Mouse (Mus musculus) midbrain, embryonic 10.5 days (tissue): Measurements from ENCODE around the gene Dlg3. TPM values are rescaled to one million over a fixed set of nuclear protein-coding genes. Genes with fewer than 3 reads are reported as not detected.

Source experiments
- DNase-seq: peaks from one replicate; pipeline ENCODE4 v3.0.0-alpha.2; 2017; ENCODE audit warnings: low spot score
- H3K27ac ChIP-seq: fragments of 300-500 bp; sonication (generic); replicated peaks from 2 replicates; pipeline ENCODE4 v1.5.1; 2016; ENCODE audit warnings: mild to moderate bottlenecking
- H3K27me3 ChIP-seq: fragments of 300-500 bp; sonication (generic); 2 replicates; pipeline ENCODE4 v1.6.1; 2016; ENCODE audit warnings: low read depth, mild to moderate bottlenecking; ENCODE audit not compliant: poor library complexity, severe bottlenecking
- H3K36me3 ChIP-seq: fragments of 300-500 bp; sonication (generic); 2 replicates; pipeline ENCODE4 v1.6.1; 2016; ENCODE audit warnings: mild to moderate bottlenecking, moderate library complexity
- H3K4me1 ChIP-seq: fragments of 300-500 bp; sonication (generic); 2 replicates; pipeline ENCODE4 v1.6.1; 2016
- H3K4me3 ChIP-seq: fragments of 300-500 bp; sonication (generic); 2 replicates; pipeline ENCODE4 v1.5.1; 2016; ENCODE audit warnings: mild to moderate bottlenecking, moderate library complexity
- H3K9me3 ChIP-seq: fragments of 300-500 bp; sonication (generic); replicated peaks from 2 replicates; pipeline ENCODE4 v1.6.1; 2016; ENCODE audit warnings: mild to moderate bottlenecking
- WGBS: fragments of 180-500 bp; shearing (Covaris S2); methylation state at CpG from one replicate; pipeline ENCODE4 v1.1.7; 2016; 5-methylcytosine and 5-hydroxymethylcytosine counted together
- polyA plus RNA-seq: library from polyadenylated mRNA; unstranded; fragments of >200 nt; fragmentation: Nextera tagmentation; extraction: Ambion mirVana; gene quantifications from 2 replicates; pipeline ENCODE4 v1.2.1, GENCODE M21; 2016

Dlg3 gene
- polyA plus RNA-seq, 1 experiment from 2014 or later = 13.8 TPM

- Histone ChIP-seq H3K27me3 (peaks cover 55% of the 10 kb centered on the region), H3K9me3 (no peaks in the 10 kb centered on the region), H3K36me3 (no peaks in the 10 kb centered on the region), H3K4me3 (peak overlapping the region; percentile 57), H3K27ac (peak overlapping the region; percentile 78), H3K4me1 (peaks cover 12% of the 10 kb centered on the region)
- DNase-seq = peak; percentile 68
- 17% methylated on average over 23 of the region's 23 CpGs for WGBS
Measured at GRCm38 (mm10) chrX:100774341-100774811, 6.9 kb downstream of the Dlg3 start.

GRCm38 (mm10) chrX:100775405-100775804, 7.9 kb downstream of the Dlg3 start:
- H3K9me3 ChIP-seq = no peaks in the 10 kb centered on the region
- H3K27me3 ChIP-seq = peaks cover 45% of the 10 kb centered on the region
- no peak for DNase-seq
- 82% methylated on average over 3 of the region's 3 CpGs for WGBS
- H3K4me1 ChIP-seq = peaks cover 22% of the 10 kb centered on the region
- no peak overlapping the region for H3K27ac ChIP-seq
- H3K4me3 ChIP-seq = no peak overlapping the region
- H3K36me3 ChIP-seq = no peaks in the 10 kb centered on the region

- DNase-seq = peak; percentile 51
- peak overlapping the region; percentile 70 for H3K4me3 ChIP-seq
- peak overlapping the region; percentile 96 for H3K27ac ChIP-seq
- no peaks in the 10 kb centered on the region for H3K9me3 ChIP-seq
- no peaks in the 10 kb centered on the region for H3K36me3 ChIP-seq
- H3K27me3 ChIP-seq = peaks cover 40% of the 10 kb centered on the region
- 19% methylated on average over 9 of the region's 9 CpGs for WGBS
- H3K4me1 ChIP-seq = peaks cover 32% of the 10 kb centered on the region
Measured at GRCm38 (mm10) chrX:100776494-100776893, 9.0 kb downstream of the Dlg3 start.

GRCm38 (mm10) chrX:100776985-100777654, 9.6 kb downstream of the Dlg3 start:
- Histone ChIP-seq H3K4me3 (peak overlapping the region; percentile 70), H3K27me3 (peaks cover 34% of the 10 kb centered on the region)
- WGBS = 18% methylated on average over 35 of the region's 49 CpGs

DNA sequence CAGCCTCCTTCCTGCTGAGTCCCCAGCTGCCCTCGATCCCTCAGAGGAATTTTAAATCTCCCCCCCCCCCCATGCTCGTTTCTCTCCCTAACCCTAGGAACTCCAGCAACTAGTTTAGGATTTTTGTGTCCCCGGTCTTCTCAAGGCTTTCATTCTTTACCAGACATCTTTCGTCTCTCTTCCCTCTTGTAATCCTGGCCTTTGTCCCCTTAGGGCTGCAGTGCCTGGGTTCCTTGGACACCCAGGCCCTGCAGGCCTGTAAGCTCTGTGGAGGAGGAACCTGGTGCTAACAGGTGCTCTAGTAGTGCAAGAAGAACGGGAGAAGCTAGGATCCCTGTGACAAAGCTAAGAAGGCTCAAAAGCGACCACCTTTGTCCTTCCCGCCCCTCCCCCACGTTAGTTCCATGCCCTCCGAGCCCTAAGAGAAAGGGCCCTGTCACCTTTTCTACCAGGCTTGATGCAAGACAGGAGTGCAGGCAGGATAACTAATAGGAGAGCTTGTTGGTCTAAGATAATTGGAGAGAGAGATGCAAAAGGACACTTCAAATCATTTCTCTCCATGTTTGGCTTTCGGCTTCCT, 10.2 kb downstream of the Dlg3 start:
- peak overlapping the region; percentile 96 for H3K27ac ChIP-seq
- WGBS = 19% methylated on average over 10 of the region's 10 CpGs
- H3K9me3 ChIP-seq = no peaks in the 10 kb centered on the region
- H3K36me3 ChIP-seq = no peaks in the 10 kb centered on the region
- peak; percentile 35 for DNase-seq
- peaks cover 32% of the 10 kb centered on the region for H3K4me1 ChIP-seq
- peaks cover 28% of the 10 kb centered on the region for H3K27me3 ChIP-seq
- H3K4me3 ChIP-seq = peak overlapping the region; percentile 70

More at GRCm38 (mm10) chrX:100776985-100777654, 9.6 kb downstream of the Dlg3 start:
- DNase-seq = peak; percentile 80
- Histone ChIP-seq H3K36me3 (no peaks in the 10 kb centered on the region), H3K4me1 (peaks cover 32% of the 10 kb centered on the region), H3K27ac (peak overlapping the region; percentile 96), H3K9me3 (no peaks in the 10 kb centered on the region)

DNA sequence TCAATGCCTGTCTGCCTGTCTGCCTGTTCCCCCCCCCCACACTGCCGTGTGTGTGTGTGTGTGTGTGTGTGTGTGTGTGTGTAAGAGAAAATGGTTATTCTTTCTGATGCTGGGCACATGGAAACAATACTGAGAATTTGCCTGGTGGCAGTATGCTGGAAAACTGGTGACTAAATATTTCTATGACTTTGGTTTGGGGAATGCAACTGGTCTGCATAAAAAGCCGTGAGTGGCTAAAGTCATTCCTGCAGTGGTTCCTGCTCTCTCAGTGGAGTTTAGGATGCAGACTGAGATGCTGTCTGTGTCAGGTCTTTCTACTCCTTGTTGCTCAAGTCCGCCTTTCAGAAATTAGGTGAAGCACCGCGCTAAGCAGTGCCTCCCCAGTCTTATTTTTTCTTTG, 10.9 kb downstream of the Dlg3 start:
- H3K4me3 ChIP-seq = peak overlapping the region; percentile 70
- no peaks in the 10 kb centered on the region for H3K9me3 ChIP-seq
- no peaks in the 10 kb centered on the region for H3K36me3 ChIP-seq
- DNase-seq = no peak
- 31% methylated on average over 5 of the region's 5 CpGs for WGBS
- peaks cover 22% of the 10 kb centered on the region for H3K27me3 ChIP-seq
- peak overlapping the region; percentile 96 for H3K27ac ChIP-seq
- H3K4me1 ChIP-seq = peaks cover 32% of the 10 kb centered on the region

DNA sequence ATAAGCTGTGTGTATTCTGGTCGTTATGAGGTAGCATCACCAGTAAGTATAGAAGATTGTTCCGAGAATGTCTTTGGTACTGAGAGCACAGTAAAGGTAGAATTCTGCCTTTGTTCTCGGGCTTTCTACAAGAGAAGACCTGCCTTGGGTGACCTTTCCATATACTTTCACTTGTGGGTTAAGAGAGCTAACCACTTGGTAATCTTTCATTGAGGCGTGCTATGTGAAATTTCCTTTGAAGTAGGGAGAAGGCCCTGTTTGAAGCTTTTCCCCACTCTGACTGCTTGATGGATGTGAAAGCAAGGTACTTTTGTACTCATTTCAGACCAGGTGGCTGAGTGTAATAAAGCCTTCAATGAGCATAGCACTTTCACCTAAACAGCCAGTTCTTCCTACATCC, 21.8 kb downstream of the Dlg3 start:
- no peaks in the 10 kb centered on the region for H3K9me3 ChIP-seq
- H3K4me1 ChIP-seq = no peaks in the 10 kb centered on the region
- no peak for DNase-seq
- H3K36me3 ChIP-seq = peaks cover 36% of the 10 kb centered on the region
- WGBS = 93% methylated on average over 4 of the region's 4 CpGs
- no peak overlapping the region for H3K4me3 ChIP-seq
- H3K27ac ChIP-seq = no peak overlapping the region
- H3K27me3 ChIP-seq = peaks cover 49% of the 10 kb centered on the region

DNA sequence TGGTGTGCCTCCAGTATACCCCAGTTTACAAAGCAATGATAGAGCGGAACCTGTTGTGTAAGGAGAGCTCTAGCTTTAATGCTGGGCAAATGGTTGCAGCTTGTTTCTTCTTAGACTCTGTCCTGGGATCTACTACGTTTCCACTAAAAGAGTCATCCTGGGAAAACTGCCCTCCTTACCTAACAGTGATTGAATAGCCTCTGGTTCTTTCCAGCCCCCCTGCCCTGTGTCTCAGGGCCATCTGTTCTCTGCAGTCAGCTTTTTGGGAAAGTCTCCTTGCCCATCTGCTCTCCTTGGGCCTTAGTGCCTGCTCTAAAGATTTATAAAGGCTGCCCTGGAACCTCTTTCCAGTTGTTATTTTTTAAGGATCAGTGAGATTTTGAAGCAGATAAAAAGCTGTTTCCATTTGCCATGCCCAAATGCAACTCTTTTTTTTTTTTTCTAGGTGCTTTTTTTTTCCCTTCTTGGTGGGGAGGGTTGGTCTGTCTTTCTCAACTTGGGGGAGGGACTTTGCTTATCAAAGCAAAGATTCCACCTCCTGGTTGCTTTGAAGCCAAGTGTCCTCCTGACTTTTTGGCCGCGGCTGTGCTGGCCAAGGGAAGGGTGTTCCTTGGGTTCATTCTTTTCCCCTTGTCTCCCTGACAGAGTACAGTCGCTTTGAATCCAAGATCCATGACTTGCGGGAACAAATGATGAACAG, 28.7 kb downstream of the Dlg3 start:
- H3K36me3 ChIP-seq = peaks cover 42% of the 10 kb centered on the region
- peaks cover 10% of the 10 kb centered on the region; the same call in 1 of the 2 replicates for H3K4me1 ChIP-seq
- H3K9me3 ChIP-seq = no peaks in the 10 kb centered on the region
- WGBS = 90% methylated on average over 6 of the region's 6 CpGs
- DNase-seq = no peak
- peaks cover 84% of the 10 kb centered on the region for H3K27me3 ChIP-seq
- H3K4me3 ChIP-seq = no peak overlapping the region
- no peak overlapping the region for H3K27ac ChIP-seq

- no peak overlapping the region for H3K27ac ChIP-seq
- no peaks in the 10 kb centered on the region for H3K9me3 ChIP-seq
- no peak overlapping the region for H3K4me3 ChIP-seq
- WGBS = 89% methylated on average over 3 of the region's 3 CpGs
- peaks cover 42% of the 10 kb centered on the region for H3K36me3 ChIP-seq
- peaks cover 84% of the 10 kb centered on the region for H3K27me3 ChIP-seq
- H3K4me1 ChIP-seq = peaks cover 10% of the 10 kb centered on the region; the same call in 1 of the 2 replicates
- DNase-seq = no peak
Measured at GRCm38 (mm10) chrX:100796741-100797090, 29.2 kb downstream of the Dlg3 start.

DNA sequence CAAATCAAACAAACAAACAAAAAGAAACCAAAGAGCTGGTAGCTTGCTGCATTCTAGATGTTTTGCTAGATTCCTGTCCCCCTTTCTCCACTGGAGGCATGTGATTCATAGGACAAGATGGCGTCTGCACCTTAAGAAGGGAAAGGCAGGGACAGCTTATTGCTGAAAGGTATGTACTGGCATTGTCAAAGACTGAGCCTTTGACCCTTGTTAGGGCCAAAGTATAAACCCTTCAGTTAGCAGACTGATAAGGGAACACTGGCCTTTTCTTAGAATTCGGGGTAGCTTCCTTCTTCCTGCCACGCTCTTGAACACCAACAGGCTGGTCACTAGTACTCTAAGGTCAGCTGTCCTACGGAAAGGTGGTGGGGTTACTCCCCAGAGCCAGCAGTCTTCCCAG, 29.8 kb downstream of the Dlg3 start:
- 88% methylated on average over 4 of the region's 4 CpGs for WGBS
- H3K27me3 ChIP-seq = peaks cover 87% of the 10 kb centered on the region
- H3K4me1 ChIP-seq = peaks cover 10% of the 10 kb centered on the region; the same call in 1 of the 2 replicates
- no peak overlapping the region for H3K27ac ChIP-seq
- peaks cover 47% of the 10 kb centered on the region for H3K36me3 ChIP-seq
- H3K9me3 ChIP-seq = no peaks in the 10 kb centered on the region
- DNase-seq = no peak
- H3K4me3 ChIP-seq = no peak overlapping the region

DNA sequence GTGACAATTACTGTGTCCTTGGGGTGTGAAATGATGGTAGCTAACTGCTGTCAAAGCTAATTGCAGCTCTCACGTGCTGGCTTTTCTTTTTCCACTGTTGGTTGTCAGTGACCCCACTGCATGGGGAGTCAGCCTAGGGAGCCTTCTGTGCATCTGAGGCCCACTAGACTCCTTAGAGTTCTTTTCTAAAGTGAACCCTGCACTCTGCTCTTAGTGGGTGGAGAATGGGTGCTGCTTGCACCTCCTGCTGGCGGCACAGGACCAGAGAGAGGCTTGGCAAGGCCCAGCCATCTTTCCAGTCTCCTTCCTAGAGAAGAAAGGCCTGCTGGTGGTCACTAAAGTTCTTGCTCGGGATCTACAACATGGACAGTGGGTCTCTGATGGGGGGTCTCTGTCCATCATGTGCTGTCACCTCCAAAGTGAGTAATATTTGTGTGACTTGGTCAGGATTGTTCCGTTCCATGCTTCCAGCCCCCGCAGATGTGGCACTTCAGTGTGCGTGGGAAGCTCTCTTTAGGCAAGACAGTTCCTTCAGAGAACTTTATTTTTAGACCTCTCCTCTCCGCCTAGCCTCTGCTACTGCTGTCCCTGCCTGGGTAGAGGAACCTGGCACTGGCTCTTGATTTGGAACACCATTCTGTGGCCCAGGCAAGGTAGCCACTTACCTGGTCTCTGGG, 30.5 kb downstream of the Dlg3 start:
- DNase-seq = no peak
- 83% methylated on average over 7 of the region's 7 CpGs for WGBS

DNA sequence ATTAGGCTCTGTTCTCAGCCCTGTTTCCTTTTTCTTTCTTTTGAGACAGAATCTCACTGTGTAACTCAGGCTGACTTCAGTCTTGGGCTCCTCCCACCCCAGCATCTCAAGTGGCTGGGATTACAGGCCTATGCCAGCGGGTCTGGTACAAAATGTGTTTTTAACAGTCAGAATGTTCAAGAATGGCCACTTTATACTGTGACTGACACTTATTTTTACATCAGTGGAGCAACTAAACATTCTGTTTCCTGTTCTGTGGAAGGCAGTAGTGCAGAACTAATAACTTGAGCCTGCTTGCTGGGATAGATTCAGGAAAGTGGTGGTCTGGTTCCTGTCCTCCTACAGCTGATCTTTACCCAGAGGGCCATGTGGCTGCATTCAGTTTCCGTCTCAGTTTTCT, 33.1 kb downstream of the Dlg3 start:
- H3K4me1 ChIP-seq = peaks cover under 1% of the 10 kb centered on the region; the same call in 1 of the 2 replicates
- H3K4me3 ChIP-seq = no peak overlapping the region
- H3K9me3 ChIP-seq = no peaks in the 10 kb centered on the region
- H3K27me3 ChIP-seq = peaks cover 82% of the 10 kb centered on the region
- WGBS = 47% methylated on average over 2 of the region's 2 CpGs
- peaks cover 65% of the 10 kb centered on the region for H3K36me3 ChIP-seq
- DNase-seq = no peak
- H3K27ac ChIP-seq = no peak overlapping the region

More for the DNA sequence above, 30.5 kb downstream of the Dlg3 start:
- H3K36me3 ChIP-seq = peaks cover 49% of the 10 kb centered on the region
- H3K27ac ChIP-seq = no peak overlapping the region
- H3K4me1 ChIP-seq = peaks cover 10% of the 10 kb centered on the region; the same call in 1 of the 2 replicates
- no peaks in the 10 kb centered on the region for H3K9me3 ChIP-seq
- H3K4me3 ChIP-seq = no peak overlapping the region
- H3K27me3 ChIP-seq = peaks cover 88% of the 10 kb centered on the region
